Mouse (Mus musculus): ENCODE results near the gene Hmcn2. TPM values are rescaled to one million over a fixed set of nuclear protein-coding genes. Genes with fewer than 3 reads are reported as not detected.

The Hmcn2 gene
- total RNA-seq, 1 experiment from 2014 or later = not detected

DNA sequence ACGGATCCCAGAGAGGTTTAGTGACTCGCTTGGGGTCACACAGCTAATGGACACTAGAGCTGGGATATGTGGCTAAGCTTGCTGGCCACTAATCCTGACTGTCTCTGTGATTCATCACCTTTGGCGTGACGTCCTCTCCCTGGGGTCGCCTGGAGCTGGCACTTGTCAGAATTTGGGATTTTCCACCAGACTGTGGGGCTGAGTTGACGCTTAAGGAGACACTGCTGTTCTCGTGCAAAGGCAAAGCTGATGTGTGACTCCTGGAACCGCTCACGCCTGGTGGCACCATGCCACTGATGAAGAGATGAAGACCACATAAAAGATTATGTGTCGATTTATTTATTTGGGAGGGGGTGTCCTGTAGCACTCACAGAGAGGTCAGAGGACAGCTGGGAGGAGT lies 14.2 kb upstream of the Hmcn2 start:
- ATAC-seq (replicated peaks in 1 of 2; ENCODE audit: insufficient read depth in 1 of 2, low FRiP score in 2 of 2, low TSS enrichment in 1 of 2, low read depth in 1 of 2, poor library complexity in 2 of 2, severe bottlenecking in 2 of 2) = no peak

DNA sequence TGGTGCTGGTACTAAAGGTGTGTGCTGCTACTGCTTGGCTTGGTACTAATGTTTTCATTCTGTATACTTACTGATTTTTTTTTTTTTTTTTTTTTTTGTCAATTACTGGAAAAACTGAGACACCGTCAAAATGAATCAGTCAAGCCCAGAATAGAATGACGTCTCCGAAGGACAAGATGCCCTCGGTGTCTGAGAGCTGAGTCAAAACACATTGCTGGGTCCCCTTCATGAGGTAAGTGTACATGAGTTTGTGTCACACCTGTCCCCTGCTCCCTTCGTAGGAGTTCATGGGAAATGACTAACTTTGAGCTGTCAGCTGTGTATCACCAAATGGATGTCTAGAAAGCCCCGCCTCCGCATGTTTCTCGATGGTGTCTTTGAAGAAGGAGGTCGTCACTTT lies 11.0 kb upstream of the Hmcn2 start:
- ATAC-seq (replicated peaks in 1 of 2; ENCODE audit: insufficient read depth in 1 of 2, low FRiP score in 2 of 2, low TSS enrichment in 1 of 2, low read depth in 1 of 2, poor library complexity in 2 of 2, severe bottlenecking in 2 of 2) = no peak

DNA sequence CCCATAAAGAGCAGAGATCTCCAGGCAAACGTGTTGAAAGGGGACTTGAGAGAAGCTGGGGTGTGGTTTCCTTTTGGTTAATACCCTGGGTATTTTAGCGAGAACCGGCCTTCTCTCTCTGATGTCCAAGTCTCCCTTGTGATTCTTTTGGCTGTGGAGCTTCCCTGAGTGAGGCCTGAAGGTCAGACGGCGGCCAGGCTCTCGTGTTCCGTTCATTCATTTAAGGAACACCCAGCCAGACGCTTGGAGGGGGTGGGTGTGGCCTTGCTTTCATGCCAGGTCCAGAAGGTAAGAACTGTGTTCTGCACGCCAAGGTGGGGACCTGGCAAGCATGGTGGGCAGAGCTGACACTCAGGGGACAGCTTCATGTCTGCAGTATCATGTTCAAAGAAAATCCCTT lies 10.0 kb upstream of the Hmcn2 start:
- ATAC-seq (replicated peaks in 1 of 2; ENCODE audit: insufficient read depth in 1 of 2, low FRiP score in 2 of 2, low TSS enrichment in 1 of 2, low read depth in 1 of 2, poor library complexity in 2 of 2, severe bottlenecking in 2 of 2) = no peak

DNA sequence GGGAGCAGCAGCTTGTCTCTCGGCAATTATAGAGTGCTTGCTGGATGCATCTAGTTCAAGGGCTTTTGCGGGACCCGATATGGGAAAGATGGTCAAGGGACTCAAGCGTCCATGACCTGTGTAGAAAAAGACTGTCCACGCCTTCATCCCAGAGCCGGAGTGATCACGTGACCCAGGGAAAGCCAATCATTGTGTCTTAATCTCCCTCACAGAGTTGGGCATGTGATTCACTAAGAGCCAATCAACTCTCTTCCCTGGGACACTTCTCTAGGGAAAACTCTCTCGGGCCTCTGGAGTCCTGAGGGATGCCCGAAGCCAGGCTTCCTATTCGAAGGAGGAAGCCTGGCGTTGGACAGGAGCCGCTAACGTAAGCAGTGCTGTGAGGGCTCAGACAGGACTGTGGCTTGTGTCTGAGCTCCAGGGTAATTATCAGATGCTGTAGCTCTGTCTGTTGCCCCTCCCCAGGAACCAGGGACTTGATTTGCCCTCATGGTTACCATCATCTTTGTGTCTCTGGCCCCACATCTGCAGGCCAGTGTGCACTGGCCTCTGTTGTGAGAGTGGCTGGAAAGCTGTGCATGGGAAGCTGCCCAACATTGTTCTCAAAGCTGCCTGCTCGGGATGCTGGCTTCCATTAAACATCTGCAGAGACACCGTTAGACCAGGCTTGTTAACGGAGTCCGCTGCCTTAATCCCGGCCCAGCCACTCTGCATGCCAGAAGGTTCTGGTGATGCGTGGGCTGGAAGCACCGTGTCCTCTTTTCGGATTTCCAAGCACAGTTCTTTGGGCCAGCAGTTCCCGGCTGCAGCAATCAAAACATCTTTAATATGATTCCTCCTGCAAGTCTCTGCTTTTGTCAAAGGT lies 9.2 kb upstream of the Hmcn2 start:
- ATAC-seq (replicated peaks in 1 of 2; ENCODE audit: insufficient read depth in 1 of 2, low FRiP score in 2 of 2, low TSS enrichment in 1 of 2, low read depth in 1 of 2, poor library complexity in 2 of 2, severe bottlenecking in 2 of 2) = no peak

DNA sequence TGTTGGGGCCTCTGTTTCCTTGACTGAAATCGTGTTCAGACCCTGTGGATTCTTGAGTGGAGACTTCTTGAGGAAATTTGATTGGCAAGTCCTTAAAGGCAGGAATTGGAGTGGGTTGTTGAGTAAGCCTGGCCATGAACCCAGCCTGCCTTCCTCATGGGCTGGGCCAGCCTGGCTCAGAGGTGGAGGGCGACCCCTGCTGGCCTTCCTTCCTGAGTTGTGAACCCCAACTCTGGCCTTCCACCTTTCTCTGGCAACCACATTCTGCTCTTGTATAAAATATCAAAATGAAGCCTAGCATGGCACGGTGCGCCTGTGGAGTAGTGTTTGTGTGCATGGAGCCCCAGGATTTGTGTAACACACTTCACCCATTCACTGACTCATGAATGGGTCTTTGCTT lies 8.5 kb upstream of the Hmcn2 start:
- peak; percentile 62 to 65; a peak in 2 of 4 replicates for ATAC-seq (replicated peaks in 1 of 2; ENCODE audit: insufficient read depth in 1 of 2, low FRiP score in 2 of 2, low TSS enrichment in 1 of 2, low read depth in 1 of 2, poor library complexity in 2 of 2, severe bottlenecking in 2 of 2)

DNA sequence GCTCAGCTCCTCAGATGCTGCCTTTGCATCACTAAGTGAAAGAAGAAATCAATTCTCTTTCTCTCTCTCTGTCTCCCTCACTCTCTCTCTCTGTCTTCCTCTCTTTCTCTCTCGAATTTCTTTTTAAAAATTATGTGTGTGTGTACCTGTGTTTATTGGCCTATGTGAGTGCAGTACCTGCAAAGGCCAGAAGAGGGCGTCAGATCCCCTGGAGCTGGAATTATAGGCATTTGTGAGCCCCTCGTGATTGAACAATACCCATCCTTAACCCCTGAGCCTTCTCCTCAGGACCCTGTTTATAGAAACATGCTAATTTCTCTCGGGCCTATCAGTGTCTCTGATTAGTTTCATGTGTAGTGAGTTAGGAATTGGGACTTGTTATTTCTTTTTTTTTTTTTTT lies 6.0 kb upstream of the Hmcn2 start:
- no peak for ATAC-seq (replicated peaks in 1 of 2; ENCODE audit: insufficient read depth in 1 of 2, low FRiP score in 2 of 2, low TSS enrichment in 1 of 2, low read depth in 1 of 2, poor library complexity in 2 of 2, severe bottlenecking in 2 of 2)

DNA sequence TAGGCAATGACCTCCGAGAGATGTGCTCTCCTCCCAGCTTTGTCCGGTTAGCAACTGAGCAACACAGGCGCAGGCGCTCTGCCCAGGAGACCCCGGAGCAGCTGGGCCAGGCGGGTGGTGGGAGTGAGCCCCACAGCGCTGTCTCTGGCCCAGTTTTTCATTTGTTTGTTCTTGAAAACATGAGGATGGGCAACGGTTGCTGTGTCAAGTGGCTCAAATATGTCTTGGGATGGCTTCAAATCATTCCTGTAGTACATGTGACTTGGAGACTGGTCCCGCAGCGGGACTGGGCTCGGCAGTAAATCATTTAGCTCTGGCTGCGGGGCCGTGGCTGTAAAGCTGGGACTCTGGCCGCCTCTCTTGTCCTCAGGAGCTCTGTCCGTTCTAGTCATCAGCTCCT lies 4.7 kb upstream of the Hmcn2 start:
- ATAC-seq (replicated peaks in 1 of 2; ENCODE audit: insufficient read depth in 1 of 2, low FRiP score in 2 of 2, low TSS enrichment in 1 of 2, low read depth in 1 of 2, poor library complexity in 2 of 2, severe bottlenecking in 2 of 2) = no peak

DNA sequence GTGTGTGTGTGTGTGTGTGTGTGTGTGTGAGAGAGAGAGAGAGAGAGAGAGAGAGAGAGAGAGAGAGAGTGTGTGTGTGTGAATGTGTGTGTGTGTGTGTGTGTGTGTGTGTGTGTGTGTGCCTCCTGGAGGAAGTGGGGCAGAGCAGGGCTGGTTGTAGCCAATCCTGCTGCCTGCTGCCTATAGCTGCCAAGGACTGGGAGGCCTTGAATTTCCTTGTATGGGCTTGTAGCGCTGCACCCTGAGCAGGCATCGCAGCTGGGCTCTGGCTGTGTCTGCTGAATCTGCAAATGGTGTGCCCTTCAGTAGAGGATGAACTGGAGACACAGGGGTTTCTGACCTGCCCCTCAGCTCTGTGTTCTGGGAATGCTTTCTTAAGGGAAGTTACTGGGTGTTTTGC lies 3.9 kb downstream of the Hmcn2 start:
- no peak for ATAC-seq (replicated peaks in 1 of 2; ENCODE audit: insufficient read depth in 1 of 2, low FRiP score in 2 of 2, low TSS enrichment in 1 of 2, low read depth in 1 of 2, poor library complexity in 2 of 2, severe bottlenecking in 2 of 2)

DNA sequence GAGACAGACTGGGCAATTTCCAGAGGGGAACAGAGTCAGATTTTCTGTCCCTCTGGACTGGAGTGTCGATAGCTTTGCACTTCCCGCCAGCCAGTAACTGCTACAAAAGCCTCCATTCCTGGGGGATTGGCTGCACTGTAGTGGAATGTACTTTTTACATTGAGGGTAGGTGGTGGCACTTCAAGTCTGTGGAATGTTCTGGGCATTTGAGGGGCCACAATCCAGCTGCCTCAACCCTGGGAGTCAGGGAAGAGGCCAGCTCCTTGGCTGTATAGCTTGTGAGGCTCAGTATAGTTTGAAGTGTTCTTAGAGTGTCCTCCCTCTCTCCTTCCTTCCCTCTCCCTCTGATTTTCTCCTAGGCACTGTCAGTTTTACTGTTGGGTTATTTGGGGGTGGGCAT lies 5.0 kb downstream of the Hmcn2 start:
- no peak for ATAC-seq (replicated peaks in 1 of 2; ENCODE audit: insufficient read depth in 1 of 2, low FRiP score in 2 of 2, low TSS enrichment in 1 of 2, low read depth in 1 of 2, poor library complexity in 2 of 2, severe bottlenecking in 2 of 2)

DNA sequence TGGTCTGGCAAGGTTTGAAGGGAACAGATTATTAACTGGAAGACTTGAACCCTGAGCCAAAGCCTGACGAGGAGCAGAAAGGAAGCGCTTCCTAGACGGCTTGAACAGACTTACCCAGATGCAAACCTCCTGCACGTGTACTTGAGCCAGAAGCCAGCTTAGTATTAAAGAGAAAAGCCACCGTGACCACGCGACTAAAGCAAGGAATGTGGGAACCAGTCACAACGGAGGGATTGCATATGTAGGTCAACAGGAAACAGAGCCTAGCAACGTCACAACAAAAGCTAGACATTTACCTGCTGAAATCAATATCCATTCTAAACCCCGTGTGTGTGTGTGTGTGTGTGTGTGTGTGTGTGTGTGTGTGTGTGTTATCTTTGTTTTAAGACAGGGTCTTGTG lies 13.0 kb downstream of the Hmcn2 start:
- ATAC-seq (replicated peaks in 1 of 2; ENCODE audit: insufficient read depth in 1 of 2, low FRiP score in 2 of 2, low TSS enrichment in 1 of 2, low read depth in 1 of 2, poor library complexity in 2 of 2, severe bottlenecking in 2 of 2) = no peak

DNA sequence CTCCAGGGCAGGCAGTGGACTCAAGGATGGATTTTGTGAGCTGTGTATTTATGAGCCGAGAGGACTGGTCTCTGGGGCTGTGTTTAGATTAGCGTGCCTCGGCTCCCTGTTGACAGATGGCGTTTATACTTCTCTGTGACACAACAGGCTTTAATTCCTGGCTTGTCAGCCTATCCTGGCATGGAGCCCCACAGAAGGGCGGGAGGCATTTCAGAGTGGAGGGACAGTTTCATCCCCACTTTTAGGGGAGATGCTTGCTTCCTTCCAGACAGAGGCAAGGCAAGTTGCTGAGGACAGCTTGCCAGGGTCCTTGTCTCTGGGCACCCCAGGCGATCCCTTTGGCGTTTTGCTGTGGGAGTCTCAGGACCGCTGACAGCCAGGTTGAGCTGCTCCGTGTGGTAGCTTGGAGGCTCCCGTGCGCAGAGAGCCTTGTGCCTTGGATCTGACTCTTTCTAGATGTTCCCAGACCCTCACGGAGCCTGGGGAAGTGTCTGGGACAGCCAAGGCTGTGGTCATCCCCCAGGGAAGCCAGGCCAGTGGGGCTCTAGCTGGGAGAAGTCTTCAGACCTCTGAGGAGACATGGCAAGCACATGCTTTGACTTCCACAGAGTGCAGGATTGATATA lies 23.6 kb downstream of the Hmcn2 start:
- no peak for ATAC-seq (replicated peaks in 1 of 2; ENCODE audit: insufficient read depth in 1 of 2, low FRiP score in 2 of 2, low TSS enrichment in 1 of 2, low read depth in 1 of 2, poor library complexity in 2 of 2, severe bottlenecking in 2 of 2)

DNA sequence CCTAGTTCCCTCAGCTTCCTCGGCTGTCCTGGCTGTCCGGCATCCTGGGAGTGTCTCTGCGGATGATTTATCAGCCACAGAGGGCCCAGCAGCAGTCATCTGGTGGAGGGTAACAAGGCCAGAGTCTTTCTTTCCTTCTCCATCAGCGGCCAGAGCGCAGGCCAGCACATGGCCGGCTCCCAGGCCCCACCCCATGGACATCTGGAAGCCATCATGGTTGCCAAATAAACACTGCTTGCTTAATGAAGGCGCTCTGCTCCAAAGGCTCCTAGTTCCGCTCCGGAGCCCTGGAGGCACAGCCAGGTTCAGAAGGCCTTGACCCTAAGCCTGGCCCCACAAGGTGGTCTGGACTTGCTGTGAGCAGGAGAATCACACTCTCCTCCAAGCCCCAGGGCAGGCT lies 25.6 kb downstream of the Hmcn2 start:
- no peak for ATAC-seq (replicated peaks in 1 of 2; ENCODE audit: insufficient read depth in 1 of 2, low FRiP score in 2 of 2, low TSS enrichment in 1 of 2, low read depth in 1 of 2, poor library complexity in 2 of 2, severe bottlenecking in 2 of 2)

DNA sequence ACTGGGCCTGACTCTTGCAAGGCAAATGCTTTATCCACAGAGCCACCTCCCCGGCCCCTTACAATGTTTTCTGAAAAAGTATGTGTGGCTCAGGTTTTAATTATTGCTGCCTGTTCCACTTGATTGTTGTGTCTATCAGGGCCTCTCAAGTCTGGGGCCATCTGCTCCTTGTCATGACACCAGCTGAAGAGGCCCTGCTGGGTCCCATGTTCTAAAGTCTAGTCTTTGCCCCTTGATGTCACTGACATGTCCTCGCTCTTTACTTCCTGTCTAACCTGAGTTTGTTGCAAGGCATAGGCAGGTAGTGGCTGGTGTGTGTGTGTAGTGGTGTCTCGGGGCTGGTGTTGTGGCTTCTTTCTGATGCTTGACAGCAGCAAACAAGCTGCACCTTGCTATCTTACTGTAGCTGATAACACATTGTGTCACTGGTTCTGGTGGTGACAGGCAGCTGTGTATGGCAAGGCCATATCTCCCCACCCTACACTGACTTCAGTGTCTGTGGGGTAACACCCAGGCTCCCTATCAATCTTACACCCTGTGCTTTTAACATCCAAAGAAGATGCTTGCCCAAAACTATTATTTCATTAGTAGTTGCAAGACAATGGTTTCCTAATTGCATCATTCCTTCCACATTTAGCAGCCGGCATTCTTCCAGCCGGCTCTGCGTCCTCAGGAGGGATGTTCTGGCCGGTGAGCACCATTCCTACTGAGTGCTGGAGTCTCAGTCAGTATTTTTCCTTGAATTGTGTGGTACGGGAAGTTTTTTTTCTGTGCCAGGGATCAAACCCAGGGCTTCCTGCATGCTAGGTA lies 27.7 kb downstream of the Hmcn2 start:
- ATAC-seq (replicated peaks in 1 of 2; ENCODE audit: insufficient read depth in 1 of 2, low FRiP score in 2 of 2, low TSS enrichment in 1 of 2, low read depth in 1 of 2, poor library complexity in 2 of 2, severe bottlenecking in 2 of 2) = no peak

DNA sequence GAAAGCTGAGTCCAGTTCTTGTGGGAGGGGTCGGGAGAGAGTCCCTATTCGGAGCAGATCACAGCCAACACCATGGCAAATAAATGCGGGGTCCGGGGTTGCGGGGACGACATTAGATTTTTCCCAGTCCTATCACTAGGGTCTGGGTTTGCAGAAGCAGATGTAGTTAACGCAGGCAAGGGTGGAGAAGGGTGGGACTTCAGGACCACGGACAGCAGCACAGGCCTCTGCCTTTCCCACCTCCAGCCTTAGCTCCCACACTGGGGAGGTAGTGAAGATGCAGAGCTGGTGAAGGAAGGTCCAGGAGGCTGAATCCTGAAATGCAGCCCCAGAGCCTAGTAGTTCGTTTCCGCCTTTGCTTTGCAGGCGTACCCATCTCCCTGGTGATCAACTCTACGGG lies 31.9 kb downstream of the Hmcn2 start:
- ATAC-seq (replicated peaks in 1 of 2; ENCODE audit: insufficient read depth in 1 of 2, low FRiP score in 2 of 2, low TSS enrichment in 1 of 2, low read depth in 1 of 2, poor library complexity in 2 of 2, severe bottlenecking in 2 of 2) = peak; percentile 26 to 56; a peak in 2 of 4 replicates

DNA sequence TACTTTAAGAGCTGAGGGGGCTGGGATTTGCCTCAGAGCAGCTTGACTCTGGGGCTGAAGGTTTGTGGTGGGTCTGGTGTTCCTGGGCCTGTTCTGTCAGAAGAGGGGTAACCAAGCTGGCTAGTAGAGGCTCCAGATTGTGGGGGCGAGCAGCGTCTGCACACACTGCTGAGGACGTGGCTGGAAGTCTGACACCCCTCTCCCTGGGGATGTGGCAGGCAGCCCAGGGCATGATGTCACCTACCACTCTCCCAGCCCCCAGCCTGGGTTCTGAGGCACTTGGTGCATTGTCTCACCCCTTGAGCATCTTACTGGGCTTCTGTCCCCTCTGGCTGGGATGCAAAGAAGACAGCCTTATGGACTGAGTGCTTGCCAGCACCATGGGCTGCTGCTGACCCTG lies 34.2 kb downstream of the Hmcn2 start:
- ATAC-seq (replicated peaks in 1 of 2; ENCODE audit: insufficient read depth in 1 of 2, low FRiP score in 2 of 2, low TSS enrichment in 1 of 2, low read depth in 1 of 2, poor library complexity in 2 of 2, severe bottlenecking in 2 of 2) = no peak

DNA sequence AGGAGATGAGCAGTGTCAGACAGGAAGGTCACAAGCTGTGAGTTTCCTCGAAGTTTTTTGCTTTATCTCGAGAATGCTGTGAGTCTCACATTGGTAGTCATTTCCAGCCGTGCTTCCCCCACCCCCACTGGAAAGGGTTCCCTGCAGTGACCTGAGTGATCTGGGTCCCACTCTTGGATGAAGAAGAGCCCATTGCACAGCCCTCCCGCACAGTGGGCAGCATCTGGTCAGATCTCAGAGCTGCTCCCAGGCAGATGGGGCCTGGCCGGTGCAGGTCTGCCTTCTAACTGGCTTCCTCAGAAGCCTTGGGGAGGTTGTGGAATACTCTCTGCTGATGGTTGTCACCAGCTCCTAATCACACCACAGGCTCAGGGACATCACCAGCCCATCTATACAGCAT lies 34.6 kb downstream of the Hmcn2 start:
- no peak for ATAC-seq (replicated peaks in 1 of 2; ENCODE audit: insufficient read depth in 1 of 2, low FRiP score in 2 of 2, low TSS enrichment in 1 of 2, low read depth in 1 of 2, poor library complexity in 2 of 2, severe bottlenecking in 2 of 2)

DNA sequence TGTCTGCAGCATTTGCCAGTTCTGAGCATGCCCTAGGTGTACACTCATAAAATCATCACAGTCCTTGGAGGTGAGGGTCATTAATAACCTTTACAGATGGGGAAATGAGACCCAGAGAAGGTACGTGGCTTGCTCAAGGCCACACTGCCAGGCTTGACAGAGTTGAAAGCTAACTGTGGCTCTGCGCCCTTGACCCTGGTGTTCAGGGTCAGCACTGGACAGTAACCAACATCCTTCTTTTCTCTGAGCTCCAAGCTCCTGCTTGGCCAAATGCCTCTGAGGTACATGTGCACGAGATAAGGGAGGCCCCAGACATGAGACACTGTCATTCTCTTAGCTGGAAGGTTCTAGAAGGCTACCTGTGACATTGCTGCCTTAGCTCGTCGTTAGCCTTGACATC lies 42.6 kb downstream of the Hmcn2 start:
- ATAC-seq (replicated peaks in 1 of 2; ENCODE audit: insufficient read depth in 1 of 2, low FRiP score in 2 of 2, low TSS enrichment in 1 of 2, low read depth in 1 of 2, poor library complexity in 2 of 2, severe bottlenecking in 2 of 2) = no peak

DNA sequence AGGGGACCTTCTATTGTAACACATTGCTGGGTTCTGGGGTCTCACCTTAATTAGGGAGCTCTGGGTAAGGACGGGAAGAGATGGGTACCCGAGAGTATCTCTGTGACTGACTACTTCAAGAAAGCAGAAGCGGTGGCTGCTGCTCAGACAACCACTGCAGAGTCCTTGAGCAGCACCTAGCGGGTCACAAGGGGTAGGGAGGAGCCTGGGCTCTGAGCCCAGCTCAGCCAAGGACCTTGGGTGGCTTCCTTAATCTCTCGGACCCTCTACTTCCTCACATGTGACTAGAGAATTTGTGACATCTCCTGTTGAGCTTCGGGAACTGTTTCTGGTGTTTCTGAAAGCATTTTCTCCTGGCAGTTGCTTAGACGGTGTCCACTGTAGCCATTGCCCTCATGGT lies 45.1 kb downstream of the Hmcn2 start:
- 0 out of 4 replicates have a peak, but pooled peaks of 1 of the 2 experiments have one; percentile 33 for ATAC-seq (replicated peaks in 1 of 2; ENCODE audit: insufficient read depth in 1 of 2, low FRiP score in 2 of 2, low TSS enrichment in 1 of 2, low read depth in 1 of 2, poor library complexity in 2 of 2, severe bottlenecking in 2 of 2)
